ENCODE assay signal across 26 mouse cellular contexts in the genomic region with DNA sequence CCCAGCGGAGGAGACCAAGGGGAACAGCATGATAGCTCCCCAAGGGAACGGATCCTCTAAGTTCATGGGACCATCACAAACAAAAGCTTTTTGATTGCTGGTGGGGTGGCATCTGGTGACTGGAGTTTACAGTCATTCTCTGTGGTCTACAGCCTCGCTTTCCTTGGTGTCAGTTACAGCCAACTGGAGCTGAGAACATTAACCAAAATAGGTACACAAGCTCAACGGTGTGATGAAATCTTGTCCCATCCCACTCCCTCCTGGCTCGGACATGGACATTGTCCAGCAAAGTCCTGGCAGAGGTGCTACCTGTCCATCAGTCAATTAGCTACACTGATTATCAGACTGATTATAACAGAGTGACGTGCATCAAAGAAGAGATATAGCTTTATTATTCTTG. TPM values are rescaled to one million over a fixed set of nuclear protein-coding genes. Genes with fewer than 3 reads are reported as not detected.
"Had no signal": no experiment of that assay in that cellular context is flagged by ENCODE, and none has a peak within 500 bp of the region (broad histone marks: within the 10 kb centered on the region; RNA-seq: fewer than 3 reads in every experiment).

No protein-coding gene starts in this region.

- DNase-seq: kidney, adult 11 months; kidney, adult 8-10 months; kidney, postnatal 10 days; kidney, postnatal 36 days; liver, embryonic 13.5 days; lung, adult 2 months; retina, postnatal 1 day; right cerebral cortex, postnatal 25 days; spleen, adult 18-20 months; thymus, postnatal 25 days had no signal

- H3K36me3 ChIP-seq: intestine, embryonic 15.5 days; kidney, embryonic 15.5 days; limb, embryonic 10.5 days; limb, embryonic 13.5 days; liver, embryonic 13.5 days; midbrain, embryonic 12.5 days; midbrain, embryonic 15.5 days; neural tube, embryonic 13.5 days; stomach, embryonic 15.5 days had no signal

- H3K4me2 ChIP-seq: intestine, embryonic 15.5 days; kidney, embryonic 15.5 days; limb, embryonic 13.5 days; midbrain, embryonic 12.5 days; midbrain, embryonic 15.5 days; neural tube, embryonic 13.5 days; stomach, embryonic 15.5 days had no signal

- ATAC-seq: midbrain, embryonic 15.5 days had no signal

- H3K4me1 ChIP-seq: intestine, embryonic 15.5 days; kidney, embryonic 15.5 days; limb, embryonic 10.5 days; limb, embryonic 13.5 days; midbrain, embryonic 12.5 days; midbrain, embryonic 15.5 days; neural tube, embryonic 13.5 days; stomach, embryonic 15.5 days had no signal

- H3K4me3 ChIP-seq: intestine, embryonic 15.5 days; kidney, embryonic 15.5 days; limb, embryonic 10.5 days; limb, embryonic 13.5 days; liver, embryonic 13.5 days; midbrain, embryonic 12.5 days; midbrain, embryonic 15.5 days; neural tube, embryonic 13.5 days; stomach, embryonic 15.5 days had no signal

- H3K27me3 ChIP-seq: kidney, embryonic 15.5 days; limb, embryonic 13.5 days; liver, embryonic 13.5 days; midbrain, embryonic 12.5 days; midbrain, embryonic 15.5 days; neural tube, embryonic 13.5 days; stomach, embryonic 15.5 days had no signal

- H3K27ac ChIP-seq: intestine, embryonic 15.5 days; kidney, embryonic 15.5 days; limb, embryonic 10.5 days; limb, embryonic 13.5 days; macrophage; midbrain, embryonic 12.5 days; midbrain, embryonic 15.5 days; neural tube, embryonic 13.5 days; stomach, embryonic 15.5 days had no signal

- H3K9ac ChIP-seq: intestine, embryonic 15.5 days; kidney, embryonic 15.5 days; limb, embryonic 13.5 days; liver, embryonic 13.5 days; midbrain, embryonic 12.5 days; midbrain, embryonic 15.5 days; neural tube, embryonic 13.5 days; stomach, embryonic 15.5 days had no signal

- H3K9me3 ChIP-seq: intestine, embryonic 15.5 days; kidney, embryonic 15.5 days; limb, embryonic 10.5 days; liver, embryonic 13.5 days; midbrain, embryonic 12.5 days; midbrain, embryonic 15.5 days; neural tube, embryonic 13.5 days; stomach, embryonic 15.5 days had no signal

RNA-seq across cellular contexts. Expression of gene Avpr1b, which starts 15.6 kb away (rescaled TPM):
- total RNA-seq: left cerebral cortex, adult 18-20 months; left cerebral cortex, postnatal 25 days; megakaryocyte, adult 5-6 weeks; neutrophil, adult 5-6 weeks had no signal
- polyA plus RNA-seq: intestine, embryonic 15.5 days; kidney, embryonic 15.5 days; limb, embryonic 10.5 days; limb, embryonic 13.5 days; liver, embryonic 13.5 days; lung, adult 2 months; lung, embryonic 16.5 days; macrophage; midbrain, embryonic 12.5 days; midbrain, embryonic 15.5 days; neural tube, embryonic 13.5 days; stomach, embryonic 15.5 days; thymus, postnatal 0 days had no signal

RNA-seq across cellular contexts. Expression of gene Ctse, which starts 23.5 kb away (rescaled TPM):
- total RNA-seq: layer of hippocampus, postnatal 25 days; left cerebral cortex, postnatal 25 days had no signal
- polyA plus RNA-seq: limb, embryonic 10.5 days; neural tube, embryonic 13.5 days had no signal
